Mouse (Mus musculus): ENCODE results near the gene Otx1.

Otx1 gene

GRCm38 (mm10) chr11:21999396-22000315, 3.0 kb downstream of the Otx1 start:
- no peak for DNase-seq (ENCODE audit: low read depth, low spot score)

DNA sequence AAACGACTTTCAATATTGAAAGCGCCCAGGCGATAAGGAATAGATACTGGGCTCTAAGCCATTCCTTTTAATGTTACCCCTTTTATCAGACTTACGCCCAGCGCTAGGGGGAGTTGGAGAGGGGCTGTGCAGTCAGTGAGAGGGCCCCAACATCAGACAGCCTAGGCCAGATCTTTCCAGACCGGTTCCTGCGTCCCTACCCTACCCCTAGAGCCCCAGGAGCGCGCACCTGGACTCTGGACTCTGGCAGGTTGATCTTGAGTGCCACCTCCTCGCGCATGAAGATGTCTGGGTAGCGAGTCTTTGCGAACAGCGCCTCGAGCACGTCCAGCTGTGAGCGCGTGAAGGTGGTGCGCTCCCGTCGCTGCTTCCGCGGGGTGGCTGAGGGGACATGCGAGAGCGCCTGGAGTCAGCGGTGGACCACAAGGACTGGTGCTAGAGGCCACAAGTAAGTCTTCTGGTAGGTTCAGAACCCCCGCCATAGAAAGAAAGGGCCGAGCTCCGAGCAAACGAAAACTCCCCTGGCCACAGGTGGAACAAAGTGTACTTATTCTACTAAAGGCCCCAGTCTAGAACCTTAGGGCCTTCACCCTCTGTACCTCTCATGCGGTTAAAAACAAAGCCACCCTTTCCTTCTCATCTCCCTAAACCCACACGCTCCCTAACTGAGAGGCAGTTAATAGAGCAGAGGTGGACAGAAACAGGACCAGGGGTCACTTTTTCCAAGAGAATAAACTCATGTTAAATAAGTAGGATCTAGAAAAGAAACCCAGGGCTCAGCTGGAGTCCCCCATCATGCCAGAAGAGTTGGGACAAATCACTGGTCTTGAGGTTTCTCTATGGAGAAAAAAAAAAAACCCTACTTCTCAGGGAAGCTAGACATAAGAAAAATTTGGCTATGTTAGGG, 4.3 kb downstream of the Otx1 start:
- no peak for DNase-seq (ENCODE audit: low read depth, low spot score)

- DNase-seq (ENCODE audit: low read depth, low spot score) = no peak
Measured at GRCm38 (mm10) chr11:21997561-21998140, 5.0 kb downstream of the Otx1 start.

GRCm38 (mm10) chr11:21996661-21997560, 5.8 kb downstream of the Otx1 start:
- no peak for DNase-seq (ENCODE audit: low read depth, low spot score)

- DNase-seq (ENCODE audit: low read depth, low spot score) = no peak
Measured at GRCm38 (mm10) chr11:21996325-21996647, 6.4 kb downstream of the Otx1 start.

GRCm38 (mm10) chr11:21995534-21996324, 7.0 kb downstream of the Otx1 start:
- no peak for DNase-seq (ENCODE audit: low read depth, low spot score)

DNA sequence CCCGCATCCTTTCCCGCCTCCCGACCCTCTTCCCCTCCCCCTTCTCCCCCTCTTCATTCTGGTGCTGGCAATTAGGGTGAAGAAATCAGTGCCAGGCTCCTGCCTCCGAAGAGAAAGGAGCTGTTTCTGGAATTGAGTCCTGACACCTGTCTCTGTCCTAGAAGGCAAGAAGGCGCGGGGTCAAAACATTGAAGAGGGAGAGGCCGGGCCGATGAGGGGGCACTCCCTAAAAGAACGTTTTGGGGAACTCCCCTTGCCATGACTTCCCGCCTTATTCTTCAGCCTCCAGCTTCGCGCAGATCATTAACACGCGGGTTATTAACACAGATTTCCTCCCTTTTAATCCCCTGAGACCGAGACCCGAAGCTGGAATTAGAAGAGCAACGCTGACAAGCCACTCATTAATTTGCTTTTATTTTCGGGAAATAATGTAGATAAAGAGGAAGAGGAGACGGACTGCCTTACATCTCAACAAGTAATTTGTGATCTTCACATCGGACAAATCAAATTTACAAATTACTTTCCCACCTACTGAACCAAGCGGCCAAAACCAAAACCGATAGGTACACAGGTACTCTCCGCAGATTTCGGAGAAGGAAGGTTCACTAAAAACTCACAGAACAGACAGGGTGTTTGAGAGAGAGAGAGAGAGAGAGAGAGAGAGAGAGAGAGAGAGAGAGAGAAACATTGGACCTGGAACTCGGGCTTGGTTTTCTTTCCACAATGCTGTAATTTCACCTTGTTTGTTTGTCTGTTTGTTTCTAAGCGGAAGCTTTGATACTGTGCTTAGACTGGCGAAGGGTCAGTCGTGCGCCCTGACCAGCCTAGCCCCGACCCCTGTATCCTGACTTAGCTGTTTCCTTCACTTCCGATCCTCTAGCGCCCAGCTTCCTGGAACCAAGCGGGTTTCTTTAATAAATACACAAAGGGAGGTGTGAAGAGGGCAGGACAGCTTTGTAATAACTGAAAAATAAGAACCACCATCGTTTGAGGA, 8.0 kb downstream of the Otx1 start:
- no peak for DNase-seq (ENCODE audit: low read depth, low spot score)

- no peak for DNase-seq (ENCODE audit: low read depth, low spot score)
Measured at GRCm38 (mm10) chr11:21993597-21994376, 8.9 kb downstream of the Otx1 start.

- DNase-seq (ENCODE audit: low read depth, low spot score) = no peak
Measured at GRCm38 (mm10) chr11:21992761-21993596, 9.7 kb downstream of the Otx1 start.

GRCm38 (mm10) chr11:21988398-21988946, 14.2 kb downstream of the Otx1 start:
- DNase-seq (ENCODE audit: low read depth, low spot score) = no peak

DNA sequence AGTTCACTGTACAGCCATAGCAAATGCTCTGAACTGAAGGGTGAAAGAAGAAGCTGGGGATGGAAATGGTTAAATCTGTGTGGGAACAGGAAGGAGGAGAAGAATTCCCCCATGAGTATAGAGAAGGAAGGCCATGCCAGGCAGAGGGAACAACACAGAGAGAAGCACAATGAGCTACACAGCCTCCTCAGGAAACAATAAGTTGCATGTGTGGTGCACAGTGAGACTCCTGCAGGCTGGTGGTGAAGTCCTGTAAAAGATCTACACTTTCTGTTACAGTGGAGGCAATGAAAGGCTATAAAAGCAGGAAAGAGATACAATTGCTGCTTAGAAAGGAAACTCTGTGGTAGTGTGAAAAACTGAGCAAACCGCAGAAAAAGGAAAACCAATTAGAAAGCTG, 17.6 kb downstream of the Otx1 start:
- no peak for DNase-seq (ENCODE audit: low read depth, low spot score)

- DNase-seq (ENCODE audit: low read depth, low spot score) = no peak
Measured at GRCm38 (mm10) chr11:21974005-21974531, 28.6 kb downstream of the Otx1 start.

DNA sequence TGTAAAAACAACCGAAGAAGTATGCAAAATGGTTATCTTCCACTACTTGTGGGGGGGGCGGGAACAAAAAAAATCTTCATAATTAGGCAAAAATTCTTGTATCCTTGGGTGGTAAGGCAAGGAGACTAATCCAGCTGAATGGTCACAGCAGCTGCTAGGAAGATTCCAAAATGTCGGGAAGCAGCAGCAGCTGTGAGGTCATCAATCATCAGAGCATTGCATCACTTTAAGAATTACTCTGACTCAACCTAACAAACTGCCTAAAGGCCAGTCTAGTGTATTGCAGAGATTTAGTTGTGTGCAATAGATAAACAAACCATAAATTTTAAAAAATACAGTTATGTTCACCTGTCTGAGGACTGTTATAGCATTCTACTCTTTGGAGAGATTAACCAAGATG, 29.1 kb downstream of the Otx1 start:
- DNase-seq (ENCODE audit: low read depth, low spot score) = no peak

DNA sequence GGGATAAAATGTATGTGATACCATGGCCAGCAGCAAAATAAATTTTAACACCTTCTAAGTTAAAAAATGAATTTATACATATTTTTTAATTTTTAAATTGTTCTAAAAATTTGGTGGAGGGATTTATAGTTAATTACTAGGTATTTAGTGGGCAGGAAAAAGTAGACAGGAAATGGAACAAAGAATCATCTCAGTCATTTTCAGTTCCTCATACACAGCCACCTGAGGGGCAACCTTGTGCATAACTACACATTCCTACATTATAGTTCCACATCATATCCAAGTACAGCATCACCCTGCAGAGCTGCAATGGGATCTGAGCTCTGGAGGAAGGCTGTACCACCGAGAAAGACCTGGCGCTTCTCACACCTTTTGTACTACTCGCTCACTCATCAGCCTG, 33.8 kb downstream of the Otx1 start:
- no peak for DNase-seq (ENCODE audit: low read depth, low spot score)

GRCm38 (mm10) chr11:21955167-21955566, 47.5 kb downstream of the Otx1 start:
- DNase-seq (ENCODE audit: low read depth, low spot score) = no peak

DNA sequence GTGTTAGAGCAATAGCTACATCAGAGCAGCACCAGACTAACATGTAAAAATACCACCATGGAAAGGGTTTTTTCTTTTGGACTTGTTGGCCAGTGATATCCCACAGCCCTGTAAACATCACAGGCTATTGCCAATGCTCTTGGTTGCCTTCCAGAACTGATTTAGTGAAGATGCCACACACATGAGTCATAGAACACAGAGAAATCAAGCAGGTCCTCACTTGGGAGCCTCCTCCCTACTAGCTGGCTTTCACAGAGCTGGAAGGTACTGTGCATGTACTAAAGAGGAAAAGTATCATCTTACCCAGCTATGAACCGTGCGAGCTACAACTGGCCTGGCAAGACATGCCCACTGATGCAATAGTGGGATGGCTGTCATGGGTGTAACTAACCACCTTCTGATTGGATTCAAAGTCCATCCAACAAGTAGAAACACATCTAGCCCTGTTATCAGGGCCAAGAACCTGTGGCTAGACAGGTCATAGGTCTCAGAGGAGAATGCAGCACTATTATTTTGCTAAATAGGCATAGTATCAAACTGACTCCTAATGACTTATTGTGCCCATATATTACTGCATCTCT, 51.0 kb downstream of the Otx1 start:
- no peak for DNase-seq (ENCODE audit: low read depth, low spot score)

DNA sequence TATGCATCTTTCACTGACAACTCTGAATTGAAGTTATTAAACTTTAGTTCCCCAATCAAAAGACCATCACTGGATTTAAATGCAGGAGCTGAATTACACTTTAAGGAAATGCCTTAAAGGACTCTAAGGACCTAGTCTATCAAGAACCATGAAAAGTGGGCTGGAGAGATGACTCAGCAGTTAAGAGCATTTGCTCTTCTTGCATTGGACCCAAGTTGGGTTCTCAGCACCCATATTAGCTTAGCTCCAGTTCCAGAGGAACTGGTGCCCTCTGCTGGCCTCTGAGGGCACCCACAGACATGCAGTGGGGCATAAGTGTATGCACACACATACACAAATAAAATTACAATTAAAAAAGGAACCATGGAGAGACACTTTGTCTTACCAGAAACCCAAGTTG, 52.6 kb downstream of the Otx1 start:
- DNase-seq (ENCODE audit: low read depth, low spot score) = no peak
